Mouse (Mus musculus) spleen, postnatal 10 days (tissue): ENCODE measurements around the gene Uqcrh.
A peak's percentile ranks its signal among the peaks of the same experiment; 100 is the strongest.

Experiments used
- DNase-seq, 2 experiments: peaks; one replicate each; pipeline ENCODE4 v3.0.0; 2021 to 2022; ENCODE audit warnings: low spot score in 2 of 2

The Uqcrh gene

DNA sequence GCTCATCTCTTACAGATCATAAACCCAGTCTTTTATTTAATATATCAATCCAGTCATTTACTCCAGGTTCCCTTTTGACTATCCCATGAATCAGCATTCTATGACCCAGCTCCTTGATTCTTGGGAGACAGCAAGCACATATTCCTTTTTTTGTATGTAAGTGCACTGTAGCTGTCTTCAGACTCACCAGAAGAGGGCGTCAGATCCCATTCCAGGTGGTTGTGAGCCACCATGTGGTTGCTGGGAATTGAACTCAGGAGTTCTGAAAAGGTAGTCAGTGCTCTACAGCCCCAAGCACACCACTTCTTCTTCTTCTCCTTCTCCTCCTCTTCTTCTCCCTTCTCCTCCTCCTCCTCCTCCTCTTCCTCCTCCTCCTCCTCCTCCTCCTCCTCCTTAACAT lies 17.3 kb downstream of the Uqcrh start:
- no peak for DNase-seq

DNA sequence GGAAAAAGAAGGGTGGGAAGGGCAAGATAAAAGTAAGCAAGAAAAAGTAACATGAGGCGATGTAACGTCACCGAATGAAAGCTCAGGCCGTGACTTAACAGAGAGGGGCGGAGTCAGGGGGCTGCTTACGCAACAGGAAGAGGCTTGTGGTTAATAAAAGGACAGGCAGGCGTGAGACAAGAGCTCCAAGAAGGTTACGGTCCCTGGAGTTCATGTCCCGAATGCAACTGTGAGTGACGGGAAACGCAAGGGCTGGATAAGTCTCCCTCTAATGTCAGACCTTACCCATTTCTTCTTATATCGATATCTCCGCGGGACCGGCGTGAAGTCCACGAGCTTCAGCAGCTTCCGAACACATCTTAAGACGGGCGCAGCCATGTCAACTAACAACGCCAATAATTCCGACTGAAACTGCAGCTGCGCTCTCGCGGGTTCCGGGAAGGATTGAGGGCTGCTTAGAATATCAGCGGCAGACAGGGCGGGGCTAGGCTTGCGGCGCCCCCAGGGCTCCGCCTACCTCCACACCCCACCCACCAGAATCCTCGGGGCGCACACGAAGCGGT lies 21.4 kb downstream of the Uqcrh start, which contains the start of gene Nsun4:
Nsun4 (minus strand) TSS at position 478 of the 563 bp plus-strand sequence.
- DNase-seq: peak; percentile 80 to 89

DNA sequence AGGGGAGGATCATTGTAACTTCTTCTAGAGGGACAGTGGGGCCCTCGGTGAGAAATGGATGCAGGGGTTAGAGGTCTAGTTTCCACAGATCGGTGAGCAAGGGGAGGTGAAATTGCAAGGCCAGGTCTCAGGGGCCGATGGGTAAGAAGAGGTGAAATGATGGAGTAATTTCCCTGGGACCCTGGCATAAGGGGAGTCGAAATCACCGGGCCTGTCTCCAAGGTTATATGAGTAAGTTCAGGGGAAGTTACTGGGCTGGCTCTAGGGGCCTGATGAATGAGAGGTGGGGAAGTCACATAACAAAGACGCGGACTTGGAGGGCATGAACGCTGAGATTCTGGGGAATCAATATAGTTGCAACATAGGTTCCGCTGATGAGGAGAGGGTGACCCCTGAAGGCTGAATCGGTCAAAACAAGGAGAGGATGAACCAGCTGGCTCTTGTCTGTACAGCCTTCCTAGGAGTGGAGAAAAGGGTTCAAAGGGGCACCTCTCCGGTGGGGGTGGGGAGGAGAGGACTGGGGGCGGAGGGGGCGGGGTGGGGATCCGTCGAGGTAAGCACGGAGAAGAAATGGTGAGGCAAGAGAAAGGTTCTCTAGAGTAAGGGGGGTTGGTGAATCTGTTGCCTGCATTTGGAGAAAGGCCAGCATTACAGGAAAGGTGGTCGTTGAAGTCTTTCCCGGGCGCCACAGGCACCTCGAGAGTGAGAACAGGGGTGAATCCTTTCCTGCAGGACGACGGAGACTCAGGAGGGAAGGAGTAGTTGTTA lies 22.2 kb downstream of the Uqcrh start:
- DNase-seq: peak; percentile 25 to 53

DNA sequence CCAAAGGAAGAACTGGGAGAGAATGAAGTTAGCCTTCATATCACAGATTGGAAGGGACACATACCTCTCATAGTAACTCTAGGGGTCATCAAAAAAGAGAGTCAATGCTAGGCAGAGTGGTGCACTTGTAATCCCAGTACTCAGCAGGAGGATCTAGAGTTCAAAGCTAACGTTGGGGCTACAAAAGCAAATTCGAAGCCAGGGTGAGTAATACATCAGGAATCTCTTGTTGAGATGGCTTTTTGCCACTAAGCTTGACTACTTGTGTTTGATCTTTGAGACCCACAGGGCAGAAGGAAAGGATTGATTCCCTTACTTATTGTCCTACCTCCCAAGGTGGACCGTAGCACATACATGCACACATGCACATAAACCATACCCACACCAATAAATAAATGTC lies 25.7 kb downstream of the Uqcrh start:
- DNase-seq: no peak

DNA sequence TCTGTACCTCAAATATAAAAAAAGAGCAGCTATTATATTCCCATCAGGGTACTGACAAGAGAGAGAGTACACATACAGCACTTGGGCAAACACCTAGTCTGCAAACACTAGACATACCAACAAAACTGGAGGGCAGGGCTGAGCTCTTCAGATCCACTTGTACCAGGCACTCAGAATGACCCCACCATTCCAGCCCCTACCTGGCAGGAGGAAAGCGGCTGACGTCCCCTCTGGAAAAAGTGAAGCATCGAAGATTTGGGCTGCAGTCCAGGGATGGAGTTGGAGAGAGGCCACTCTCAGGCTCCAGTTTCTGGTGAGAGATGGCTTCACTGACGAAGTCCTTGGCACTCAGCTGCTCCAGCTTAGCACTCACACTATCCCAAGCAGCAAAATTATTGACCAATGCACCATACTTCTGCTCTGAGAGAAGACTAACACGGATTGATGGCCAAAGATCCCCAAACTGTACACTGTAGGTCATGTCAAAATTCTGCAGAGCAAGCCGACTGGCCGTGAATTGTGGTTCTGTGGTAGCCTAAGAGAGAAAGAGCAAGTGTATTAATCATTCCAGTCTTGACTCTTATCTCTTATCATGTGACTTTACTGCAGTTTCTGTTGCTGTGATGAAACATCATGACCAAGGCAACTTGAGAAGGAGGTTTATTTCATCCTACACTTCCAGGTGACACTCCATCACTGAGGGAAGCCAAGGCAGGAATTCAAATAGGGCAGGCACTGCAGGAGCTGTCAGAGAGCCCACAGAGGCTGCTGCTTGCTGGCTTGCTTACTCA lies 26.5 kb downstream of the Uqcrh start:
- no peak for DNase-seq

DNA sequence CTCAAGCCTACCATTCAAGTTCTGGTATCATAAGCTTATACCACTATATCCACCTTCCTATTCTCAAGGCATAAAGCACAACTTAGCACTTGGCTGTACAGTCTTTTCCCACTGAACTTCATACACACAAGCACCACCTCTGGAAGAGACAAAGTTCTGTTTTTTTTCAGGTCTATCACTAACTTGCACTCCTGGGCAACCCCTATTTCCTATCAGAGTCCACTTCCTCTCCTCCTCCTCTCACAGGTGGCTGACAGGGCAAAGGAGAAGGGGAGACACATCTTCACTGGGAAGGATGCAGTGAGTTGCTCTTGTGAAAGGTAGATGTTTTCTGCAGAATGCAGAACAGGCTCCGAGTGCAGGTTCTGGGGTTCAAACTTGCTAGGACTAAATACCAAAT lies 27.2 kb downstream of the Uqcrh start:
- no peak for DNase-seq

DNA sequence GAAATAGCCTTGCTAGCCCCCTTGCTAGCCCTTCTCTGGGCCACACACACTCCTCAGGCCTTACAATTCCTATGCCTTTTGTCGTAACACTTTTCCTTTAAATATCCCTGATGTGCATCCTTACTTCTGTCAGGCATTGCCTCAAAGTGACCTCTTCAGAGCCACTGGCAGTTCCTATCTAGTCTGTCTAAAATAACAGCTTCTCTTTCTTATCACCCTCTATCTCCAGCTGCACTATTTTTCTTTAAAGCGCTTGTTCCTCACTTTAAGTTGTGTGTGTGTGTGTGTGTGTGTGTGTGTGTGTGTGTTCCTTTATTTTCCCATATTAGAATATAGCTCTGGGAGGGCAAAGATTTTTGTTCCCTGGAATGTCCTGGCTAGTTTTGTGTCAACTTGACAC lies 28.3 kb downstream of the Uqcrh start:
- no peak for DNase-seq

DNA sequence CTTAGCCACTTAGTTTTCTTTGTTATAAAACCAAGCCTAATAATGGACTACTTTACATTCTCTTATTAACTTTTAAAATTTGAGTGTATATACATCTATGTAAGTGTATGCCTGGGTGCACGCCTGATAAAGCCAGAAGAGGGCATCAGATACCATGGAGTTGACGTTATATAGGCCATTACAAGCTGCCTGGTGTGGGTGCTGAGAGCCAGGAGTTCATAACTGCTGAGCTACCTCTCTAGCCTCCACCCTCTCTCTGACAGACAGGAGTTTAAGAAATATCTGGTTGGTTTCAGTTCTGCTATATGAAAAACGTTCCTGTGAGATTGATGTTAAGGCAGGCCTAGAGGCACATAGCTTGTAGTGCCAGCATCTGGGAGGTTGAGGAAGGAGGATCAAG lies 32.7 kb downstream of the Uqcrh start:
- DNase-seq: no peak

DNA sequence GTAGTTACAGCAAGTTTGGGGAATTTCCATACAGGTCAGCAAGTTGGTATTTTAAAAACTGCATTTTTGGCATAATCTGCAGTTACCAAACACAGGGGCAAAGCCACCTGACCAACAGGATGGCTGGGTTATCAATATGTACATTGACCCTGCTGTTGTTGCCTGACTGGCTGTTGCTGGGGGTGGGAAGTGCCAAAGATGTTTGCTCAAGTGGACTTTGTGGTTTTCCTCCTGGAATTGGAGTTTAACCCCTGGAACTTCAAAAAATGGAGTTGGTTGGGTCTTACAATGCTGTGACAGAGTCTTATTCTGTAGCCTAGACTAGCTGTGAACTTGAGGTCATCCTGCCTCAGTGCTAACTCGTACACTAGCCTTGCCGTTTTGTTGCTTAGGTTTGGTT lies 34.4 kb downstream of the Uqcrh start:
- DNase-seq: no peak

DNA sequence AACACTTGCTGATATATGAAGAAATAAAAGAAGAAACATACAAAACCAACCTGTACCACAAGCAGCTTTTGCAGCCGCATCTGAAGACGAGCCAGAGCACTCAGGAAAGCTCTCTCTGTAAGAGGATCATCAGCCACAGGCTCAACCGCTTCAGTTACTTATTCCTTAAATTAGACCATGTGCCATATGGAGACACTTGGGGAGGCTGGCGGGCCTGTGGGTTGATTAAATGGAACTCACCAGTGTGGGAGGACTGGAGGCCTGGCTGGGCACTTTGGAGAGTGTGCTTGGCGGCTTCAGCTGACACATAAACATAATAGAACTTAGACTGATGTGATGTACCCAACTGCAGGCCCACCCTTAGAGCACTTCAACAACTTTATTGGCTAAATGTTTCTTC lies 41.5 kb downstream of the Uqcrh start:
- DNase-seq: no peak

DNA sequence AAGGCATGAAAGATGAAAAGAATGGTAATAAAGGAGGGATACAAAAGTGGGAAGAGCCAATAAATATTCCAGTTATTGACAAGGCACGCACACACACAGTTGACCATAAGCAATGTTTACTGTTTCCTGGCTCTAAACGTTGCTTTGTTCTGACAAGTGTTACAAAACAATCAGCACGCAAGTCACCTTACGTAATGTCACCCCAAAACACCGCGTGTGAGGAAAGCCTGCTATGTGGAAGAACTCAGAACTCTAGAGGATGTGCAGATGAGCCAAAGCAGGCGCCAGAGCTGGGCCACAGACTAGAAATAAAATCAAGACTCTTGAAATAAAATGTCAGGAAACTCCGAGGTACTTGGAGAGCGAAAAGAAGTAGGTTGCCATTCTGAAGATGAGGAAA lies 42.0 kb downstream of the Uqcrh start:
- DNase-seq: no peak

DNA sequence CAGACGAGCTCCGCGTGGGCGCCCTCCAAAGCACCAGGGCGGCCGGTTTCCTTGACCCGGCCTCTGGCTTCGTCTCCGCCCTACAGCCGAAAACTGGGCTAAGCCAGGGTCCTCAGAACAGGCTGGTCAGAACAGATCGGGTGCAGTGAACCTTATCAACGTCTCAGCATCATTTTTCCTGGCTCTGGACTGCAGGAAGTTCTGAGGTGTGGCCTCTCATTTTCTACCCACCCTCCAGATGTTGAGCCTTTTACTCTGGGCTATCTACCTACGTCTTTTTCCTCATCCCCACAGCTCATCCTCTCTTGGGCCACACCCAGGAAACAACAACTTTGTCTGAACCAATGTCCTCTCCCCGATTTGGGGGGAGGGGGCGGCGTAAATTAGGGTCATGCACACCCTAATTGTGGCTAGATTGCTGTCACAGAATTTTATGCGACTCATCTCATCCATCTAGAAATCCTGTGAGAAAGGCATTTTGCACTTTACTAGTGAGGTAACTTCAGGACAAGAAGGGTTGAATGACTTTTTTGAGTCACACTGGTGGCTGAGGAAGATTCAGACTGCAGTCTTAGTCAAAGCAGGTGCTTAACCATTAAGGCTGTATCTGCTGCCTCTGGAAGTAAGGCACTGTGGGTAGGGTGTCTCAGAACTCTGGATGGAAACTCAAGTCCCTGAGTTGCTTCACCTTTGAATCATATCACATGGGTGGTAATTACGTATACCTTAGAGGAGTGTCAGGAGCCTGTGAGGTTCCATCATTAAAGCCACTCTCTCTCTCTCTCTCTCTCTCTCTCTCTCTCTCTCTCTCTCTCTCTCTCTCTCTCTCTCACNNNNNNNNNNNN lies 56.7 kb downstream of the Uqcrh start, which contains the start of gene Faah:
Faah (minus strand) TSS at position 25 of the 845 bp plus-strand sequence.
- no peak for DNase-seq

DNA sequence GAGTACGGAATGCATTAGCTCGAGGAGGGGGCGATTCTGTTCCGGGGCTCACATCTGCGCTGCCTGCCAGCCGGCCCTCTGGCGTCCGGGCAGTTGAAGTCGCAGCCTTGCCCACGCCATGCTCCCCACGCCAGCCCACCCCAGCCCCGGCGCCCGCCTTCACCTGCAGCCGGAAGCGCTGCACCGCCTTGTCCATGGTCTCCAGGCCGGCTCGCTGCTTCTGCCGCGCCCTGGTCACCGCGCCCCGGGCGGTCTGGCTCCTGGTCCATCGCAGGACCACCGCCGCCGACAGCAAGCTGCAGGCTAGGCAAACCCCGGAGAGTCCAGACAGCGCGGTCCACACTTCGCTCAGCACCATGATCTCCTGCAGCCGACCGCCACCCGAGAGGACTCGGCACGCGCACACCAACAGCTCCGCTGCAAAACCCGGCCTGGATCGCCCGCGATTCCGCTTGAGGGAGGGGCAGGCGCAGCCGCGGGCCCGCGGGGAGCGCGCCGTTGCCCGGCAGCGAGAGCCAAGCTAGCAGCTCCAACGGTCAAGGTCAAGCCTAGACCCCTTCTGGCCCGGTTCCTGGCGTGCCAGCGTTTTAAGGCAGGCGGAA lies 57.5 kb downstream of the Uqcrh start:
- DNase-seq: peak; percentile 36 to 71
